Mouse (Mus musculus) macrophage (primary cell): ENCODE measurements around the gene Dnase2b. TPM values are rescaled to one million over a fixed set of nuclear protein-coding genes. Genes with fewer than 3 reads are reported as not detected.

ENCODE experiments used
- H3K27ac ChIP-seq: fragments of 350-480 bp; formaldehyde crosslinking; 2 replicates; pipeline ENCODE4 v1.9.0; 2021
- H3K36me3 ChIP-seq: fragments of 350-480 bp; formaldehyde crosslinking; 2 replicates; pipeline ENCODE4 v1.9.0; 2021; ENCODE audit errors: inconsistent target
- H3K4me3 ChIP-seq: fragments of 350-480 bp; formaldehyde crosslinking; 2 replicates; pipeline ENCODE4 v1.9.0; 2021; ENCODE audit errors: inconsistent target
- H3K79me2 ChIP-seq: fragments of 350-480 bp; formaldehyde crosslinking; 2 replicates; pipeline ENCODE4 v1.9.0; 2021; ENCODE audit errors: inconsistent target
- WGBS: methylation state at CpG from one replicate; pipeline ENCODE4 v1.1.7; 2026; ENCODE audit warnings: inconsistent platforms; ENCODE audit not compliant: missing documents; 5-methylcytosine and 5-hydroxymethylcytosine counted together
- polyA plus RNA-seq: library from polyadenylated mRNA; stranded (reverse); fragments of 250-400 nt; gene quantifications from 3 replicates; pipeline ENCODE4 v1.2.4, GENCODE M21; 2018; ENCODE audit warnings: inconsistent platforms

Gene Dnase2b
- polyA plus RNA-seq, 1 experiment from 2014 or later = not detected

DNA sequence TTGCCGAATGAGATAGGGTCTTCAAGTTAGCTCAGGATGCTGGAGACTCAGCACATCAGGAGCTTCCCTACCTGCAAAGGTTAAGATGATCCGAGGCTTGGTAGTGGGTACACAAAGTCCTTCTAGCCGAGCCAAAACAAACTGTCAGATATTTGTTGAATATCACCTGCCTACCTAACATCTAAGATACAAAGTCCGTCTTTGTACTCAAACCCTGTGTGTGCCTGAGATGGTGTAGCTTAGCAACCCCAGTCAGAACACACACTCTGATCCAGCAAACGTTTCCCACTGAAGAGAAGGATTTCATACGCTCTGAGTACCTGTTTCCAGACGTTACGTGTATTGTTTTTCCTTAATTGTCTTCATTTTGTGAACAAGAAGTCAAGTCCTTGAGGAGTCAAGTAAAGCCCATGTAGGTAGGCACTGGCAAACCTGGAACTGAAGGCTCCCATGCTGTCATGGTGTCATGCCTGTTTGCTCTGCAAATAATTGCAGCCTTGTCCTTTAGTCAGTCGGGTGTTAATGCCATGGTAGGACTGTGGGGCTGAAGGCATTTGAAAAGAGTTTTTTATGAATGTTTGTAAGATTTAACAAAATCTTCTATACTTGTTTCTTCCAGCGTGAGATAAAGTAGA is 45.1 kb downstream of the Dnase2b start, which contains the start of gene Uox:
TSS of gene Uox (plus strand) at position 279 of the 635 bp plus-strand sequence.
- no peaks in the 10 kb centered on the region for H3K36me3 ChIP-seq
- no peak within 1 kb of the TSS for H3K4me3 ChIP-seq
- no peaks in the 10 kb centered on the region for H3K79me2 ChIP-seq
- 94% methylated on average over 10 of the region's 10 CpGs for WGBS
- no peak within 1 kb of the TSS for H3K27ac ChIP-seq

- no peaks in the 10 kb centered on the region for H3K79me2 ChIP-seq
- WGBS = 91% methylated on average over 3 of the region's 3 CpGs
- no peak overlapping the region for H3K27ac ChIP-seq
Observed at GRCm38 (mm10) chr3:146569594-146569993, 45.8 kb downstream of the Dnase2b start.

DNA sequence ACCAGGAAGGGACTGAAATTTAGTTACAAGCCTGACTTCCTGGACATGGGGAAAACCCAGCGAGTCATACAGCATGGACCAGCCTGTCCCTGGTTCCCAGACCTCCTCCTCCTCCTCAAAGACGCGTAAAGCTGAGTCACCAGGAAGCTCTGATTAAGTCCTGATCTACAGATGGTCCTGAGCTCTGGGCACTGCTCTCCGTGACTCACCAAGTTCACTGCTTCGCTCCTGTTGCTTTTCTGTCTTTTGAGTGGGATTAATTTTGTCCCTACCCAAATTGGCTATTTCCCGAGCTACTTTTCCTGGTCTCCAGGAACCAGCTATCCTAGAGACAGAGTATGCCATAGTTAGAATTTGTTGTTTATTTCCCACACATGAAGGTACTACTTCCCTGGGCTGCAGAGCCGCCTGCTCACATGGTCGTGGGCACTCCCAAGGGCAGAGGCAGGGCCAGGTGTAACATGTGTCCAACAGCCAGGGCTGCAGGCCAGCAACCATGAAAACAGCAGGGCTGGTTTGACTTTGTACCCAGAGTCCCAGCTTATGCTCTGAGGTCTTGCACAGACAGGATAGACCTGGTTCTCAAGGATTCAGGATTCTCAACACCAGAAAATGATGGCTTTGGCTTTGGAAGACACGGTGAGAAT is 47.4 kb downstream of the Dnase2b start:
- Histone ChIP-seq H3K79me2 (no peaks in the 10 kb centered on the region), H3K27ac (no peak overlapping the region), H3K36me3 (no peaks in the 10 kb centered on the region), H3K4me3 (no peak overlapping the region)
- WGBS = 55% methylated on average over 8 of the region's 9 CpGs

More at GRCm38 (mm10) chr3:146569594-146569993, 45.8 kb downstream of the Dnase2b start:
- no peak overlapping the region for H3K4me3 ChIP-seq
- no peaks in the 10 kb centered on the region for H3K36me3 ChIP-seq

- Histone ChIP-seq H3K36me3 (no peaks in the 10 kb centered on the region), H3K27ac (no peak overlapping the region), H3K4me3 (no peak overlapping the region), H3K79me2 (no peaks in the 10 kb centered on the region)
- 89% methylated on average over 7 of the region's 7 CpGs for WGBS
Observed at GRCm38 (mm10) chr3:146567366-146567765, 48.0 kb downstream of the Dnase2b start.

DNA sequence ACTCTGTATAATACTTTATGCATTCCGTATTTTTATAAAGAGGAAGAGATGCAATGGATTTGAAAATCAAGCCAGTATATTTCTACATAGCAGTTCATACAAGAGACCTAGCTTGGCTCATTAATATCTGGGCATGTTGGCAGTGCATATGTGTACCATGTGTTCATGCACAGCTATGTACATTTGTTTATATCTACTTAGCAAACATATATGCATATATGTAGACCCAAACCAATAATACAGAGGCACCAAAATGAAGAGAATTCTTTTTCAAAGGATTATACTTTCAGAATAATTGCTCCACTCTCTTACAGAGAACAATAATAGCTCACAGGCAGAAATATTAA is 50.4 kb downstream of the Dnase2b start:
- WGBS = 100% methylated on average over 1 of the region's 1 CpGs
- Histone ChIP-seq H3K27ac (no peak overlapping the region), H3K79me2 (no peaks in the 10 kb centered on the region), H3K4me3 (no peak overlapping the region), H3K36me3 (no peaks in the 10 kb centered on the region)

- Histone ChIP-seq H3K36me3 (no peaks in the 10 kb centered on the region), H3K4me3 (no peak overlapping the region), H3K79me2 (no peaks in the 10 kb centered on the region), H3K27ac (no peak overlapping the region)
- WGBS = 48% methylated on average over 14 of the region's 14 CpGs
Observed at GRCm38 (mm10) chr3:146564268-146565064, 50.9 kb downstream of the Dnase2b start.

DNA sequence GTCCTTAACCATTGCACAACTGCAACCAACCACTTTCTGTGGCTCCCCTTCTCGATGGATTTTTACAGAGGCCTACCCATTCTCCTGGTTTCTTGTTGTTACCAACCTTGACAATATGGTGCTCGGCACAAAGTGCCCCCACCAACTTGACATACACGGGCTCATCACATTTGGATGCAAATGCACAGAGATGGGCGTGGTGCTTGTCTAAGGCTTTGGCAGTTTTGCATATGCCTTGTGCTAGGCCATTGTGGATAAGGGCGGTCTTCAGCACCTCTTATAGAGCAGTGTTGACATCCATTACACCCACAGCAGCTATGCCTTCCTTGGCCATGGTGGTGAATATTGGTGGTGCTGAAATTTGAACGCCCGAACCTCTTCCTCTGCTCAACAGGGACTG is 52.5 kb downstream of the Dnase2b start:
- H3K27ac ChIP-seq = no peak overlapping the region
- no peaks in the 10 kb centered on the region for H3K79me2 ChIP-seq
- H3K4me3 ChIP-seq = no peak overlapping the region
- 90% methylated on average over 7 of the region's 7 CpGs for WGBS
- H3K36me3 ChIP-seq = no peaks in the 10 kb centered on the region

DNA sequence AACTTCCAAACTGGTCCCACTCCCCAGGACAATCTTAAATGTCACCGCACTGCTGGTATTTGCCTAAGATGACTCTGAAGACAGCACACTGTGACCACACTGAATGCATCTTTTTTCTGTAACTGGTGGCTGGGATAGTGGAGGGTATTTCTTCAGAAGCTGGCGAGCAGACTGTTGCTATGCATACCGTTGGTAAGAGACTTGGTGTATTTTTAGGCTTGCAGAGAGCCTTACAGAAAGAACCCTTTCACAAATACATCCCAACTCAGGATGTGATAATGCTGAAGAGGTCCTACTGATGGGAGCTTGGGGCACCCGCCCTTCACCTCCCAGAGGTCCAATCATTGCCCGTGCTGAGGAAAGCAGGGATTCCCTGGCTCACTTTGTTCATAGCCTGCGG is 57.9 kb downstream of the Dnase2b start:
- H3K27ac ChIP-seq = no peak overlapping the region
- H3K4me3 ChIP-seq = no peak overlapping the region
- no peaks in the 10 kb centered on the region for H3K36me3 ChIP-seq
- WGBS = 92% methylated on average over 6 of the region's 6 CpGs
- no peaks in the 10 kb centered on the region for H3K79me2 ChIP-seq

DNA sequence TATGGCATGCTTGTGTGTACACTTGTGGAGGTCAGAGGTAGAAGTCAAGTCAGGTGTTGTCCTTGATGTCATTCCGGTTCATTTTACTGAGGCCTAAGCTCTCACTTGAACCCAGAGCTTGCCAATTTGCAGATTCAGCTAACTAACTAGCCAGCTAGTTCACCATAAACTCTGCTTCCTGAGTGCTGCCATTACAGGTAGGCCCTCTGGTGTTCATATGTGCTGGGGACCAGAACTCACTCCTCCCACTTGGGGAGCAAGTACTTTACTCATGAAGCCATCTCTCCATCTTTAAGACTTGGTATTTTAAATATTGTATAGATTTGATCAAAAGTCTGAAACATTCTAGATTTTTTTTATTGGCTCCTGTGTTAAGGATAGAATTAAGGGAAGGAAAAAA is 58.8 kb downstream of the Dnase2b start:
- Histone ChIP-seq H3K27ac (no peak overlapping the region), H3K36me3 (no peaks in the 10 kb centered on the region), H3K4me3 (no peak overlapping the region), H3K79me2 (no peaks in the 10 kb centered on the region)
- 100% methylated on average over 1 of the region's 1 CpGs for WGBS

DNA sequence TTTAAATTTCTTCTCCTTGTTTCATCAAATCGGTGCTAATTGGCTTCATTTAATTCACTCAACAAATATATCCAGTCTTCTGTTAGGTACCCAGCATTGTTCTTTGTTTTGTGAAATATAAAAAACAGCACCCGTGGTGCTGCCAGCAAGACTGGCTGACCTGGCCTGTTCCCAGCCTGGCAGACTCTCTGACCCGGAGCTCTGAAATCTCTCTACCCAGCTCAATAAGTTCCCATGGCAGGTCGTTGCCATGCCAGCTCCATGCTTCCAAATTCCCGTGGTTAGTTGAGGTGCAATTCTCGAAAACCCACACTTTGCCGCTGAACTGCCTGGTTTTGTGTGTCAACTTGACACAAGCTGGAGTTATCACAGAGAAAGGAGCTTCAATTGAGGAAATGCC is 60.6 kb downstream of the Dnase2b start:
- no peak overlapping the region for H3K4me3 ChIP-seq
- WGBS = 92% methylated on average over 6 of the region's 7 CpGs
- no peaks in the 10 kb centered on the region for H3K79me2 ChIP-seq
- no peaks in the 10 kb centered on the region for H3K36me3 ChIP-seq
- H3K27ac ChIP-seq = no peak overlapping the region

DNA sequence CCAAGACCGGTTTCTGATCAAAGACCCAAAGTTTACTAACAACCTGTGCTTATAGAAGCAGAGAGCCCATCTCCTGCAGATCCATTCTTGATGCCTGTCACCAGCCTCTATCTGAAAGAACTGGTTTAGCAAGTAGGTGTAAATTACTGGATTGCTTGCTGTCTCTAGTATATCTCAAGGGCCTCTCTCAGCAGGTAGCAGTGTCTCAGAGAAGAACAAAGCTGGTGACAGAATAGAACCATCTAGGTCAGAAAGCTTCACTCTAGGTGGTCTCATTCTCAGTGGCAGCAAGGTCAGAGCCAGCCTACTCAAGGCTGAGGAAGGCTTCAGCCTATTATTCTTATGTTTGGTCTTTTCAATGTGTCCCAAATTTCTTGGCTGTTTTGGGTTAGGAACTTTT is 71.8 kb downstream of the Dnase2b start:
- Histone ChIP-seq H3K27ac (no peak overlapping the region), H3K36me3 (no peaks in the 10 kb centered on the region), H3K4me3 (no peak overlapping the region), H3K79me2 (no peaks in the 10 kb centered on the region)
- WGBS = 79% methylated on average over 1 of the region's 1 CpGs

DNA sequence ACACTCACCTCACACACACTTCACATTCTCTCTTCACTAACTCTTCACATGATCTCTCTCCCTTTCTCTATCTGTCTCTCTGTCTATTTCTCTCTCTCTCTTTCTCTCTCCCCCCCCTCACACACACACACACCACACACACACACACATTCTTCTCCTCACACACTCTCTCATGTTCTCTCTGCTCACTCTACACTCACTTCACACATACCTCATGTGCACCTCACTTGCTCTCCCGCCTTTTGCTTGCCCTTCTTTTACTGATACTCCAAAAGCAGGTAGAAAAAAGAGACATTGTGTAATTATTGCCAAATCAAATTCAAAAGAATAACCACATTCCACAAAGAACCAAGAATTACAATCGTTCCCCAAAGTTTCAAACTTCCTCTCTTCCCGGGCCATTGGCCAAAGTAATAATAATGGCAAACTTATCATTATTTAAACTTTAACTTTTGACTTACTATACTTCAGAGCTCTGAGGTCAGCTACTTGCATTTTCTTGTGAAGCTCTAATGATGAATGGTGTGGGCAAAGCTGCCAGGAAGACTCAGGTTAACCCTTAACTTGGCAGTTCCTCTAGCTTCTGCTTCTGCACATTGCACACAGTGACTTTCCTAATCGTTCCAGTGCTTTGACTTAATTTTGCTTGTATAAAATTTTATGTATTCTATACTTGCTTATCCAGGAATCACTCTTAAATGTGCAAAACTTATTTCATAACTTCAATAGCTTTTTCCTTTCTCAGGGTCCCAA is 74.7 kb downstream of the Dnase2b start:
- no peak overlapping the region for H3K4me3 ChIP-seq
- no peak overlapping the region for H3K27ac ChIP-seq
- H3K79me2 ChIP-seq = no peaks in the 10 kb centered on the region
- 15% methylated on average over 4 of the region's 4 CpGs for WGBS
- H3K36me3 ChIP-seq = no peaks in the 10 kb centered on the region

DNA sequence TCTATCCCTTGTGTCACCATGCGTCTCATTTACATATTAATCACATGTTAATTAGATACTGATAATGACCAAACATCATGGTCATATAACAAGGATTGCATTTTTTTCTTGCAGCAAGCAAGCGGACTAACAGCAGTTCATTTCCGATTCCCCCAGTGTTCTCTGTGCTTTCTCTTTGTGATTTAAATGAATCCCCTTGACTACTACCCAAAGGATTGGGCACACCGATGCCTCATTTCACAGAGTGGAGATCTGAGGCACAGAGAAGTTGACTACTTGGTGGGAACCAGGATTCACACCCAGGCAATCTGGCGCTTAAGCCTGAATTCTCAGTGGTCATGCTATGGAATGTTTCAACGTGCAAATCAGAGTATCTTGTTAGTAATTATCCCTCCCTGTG is 80.4 kb downstream of the Dnase2b start:
- no peaks in the 10 kb centered on the region for H3K79me2 ChIP-seq
- WGBS = 87% methylated on average over 6 of the region's 6 CpGs
- no peaks in the 10 kb centered on the region for H3K36me3 ChIP-seq
- no peak overlapping the region for H3K27ac ChIP-seq
- H3K4me3 ChIP-seq = no peak overlapping the region
